Mouse (Mus musculus) E14TG2a.4 (cell line): ENCODE data around the gene Elavl1.

Experiments used
- CTCF ChIP-seq: conservative IDR thresholded peaks from 2 replicates; pipeline ENCODE4 v1.5.1; 2014; ENCODE audit warnings: low read length
- POU5F1 ChIP-seq: IDR thresholded peaks from 2 replicates; pipeline ENCODE4 v1.6.1; 2014; ENCODE audit warnings: low read length, borderline replicate concordance

- TF ChIP-seq CTCF (no peak), POU5F1 (no peak)
These were observed 23.1 kb upstream of the Elavl1 start for GRCm38 (mm10) chr8:4348275-4348674.
